Mouse (Mus musculus): Measurements from ENCODE around the gene Mtch2.

The Mtch2 gene

DNA sequence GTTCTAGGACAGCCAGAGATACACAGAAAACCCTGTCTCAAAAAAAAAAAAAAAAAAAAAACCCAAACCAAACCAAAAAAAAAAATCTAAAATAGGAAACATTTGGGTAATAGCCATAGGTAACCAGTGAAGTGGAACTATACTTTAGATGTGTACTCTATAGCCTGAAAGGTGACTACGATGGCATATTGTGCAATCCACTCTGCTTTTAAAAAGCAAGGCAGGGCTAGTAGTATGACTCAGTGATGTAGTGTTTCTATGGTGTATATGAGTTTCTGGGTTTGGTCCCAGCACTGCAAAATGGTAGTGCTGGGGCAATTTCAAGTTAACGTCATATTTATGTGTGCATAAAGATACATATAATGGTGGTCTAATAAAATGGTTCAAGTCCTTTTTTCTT, 59.8 kb downstream of the Mtch2 start:
- DNase-seq (ENCODE audit: low spot score): no peak

DNA sequence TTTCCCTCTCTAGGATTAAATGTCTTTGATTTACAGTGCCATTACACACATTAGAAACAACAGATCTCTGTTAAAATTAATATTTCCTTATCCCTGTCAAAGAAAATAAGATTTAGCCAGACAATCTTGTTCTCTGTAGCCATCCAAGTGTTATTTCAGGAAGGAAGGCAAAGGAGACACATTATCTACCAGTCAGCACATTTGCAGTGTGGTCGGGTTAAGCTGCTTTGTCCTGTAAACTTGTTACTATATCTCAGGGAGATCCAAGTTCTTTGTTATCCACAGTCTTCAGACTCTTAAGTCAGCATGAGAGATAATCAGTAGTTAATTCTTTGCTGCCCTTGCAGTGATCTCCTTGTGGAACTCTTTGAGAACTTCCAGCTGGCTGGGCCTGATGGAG, 63.9 kb downstream of the Mtch2 start:
- no peak for DNase-seq (ENCODE audit: low spot score)

DNA sequence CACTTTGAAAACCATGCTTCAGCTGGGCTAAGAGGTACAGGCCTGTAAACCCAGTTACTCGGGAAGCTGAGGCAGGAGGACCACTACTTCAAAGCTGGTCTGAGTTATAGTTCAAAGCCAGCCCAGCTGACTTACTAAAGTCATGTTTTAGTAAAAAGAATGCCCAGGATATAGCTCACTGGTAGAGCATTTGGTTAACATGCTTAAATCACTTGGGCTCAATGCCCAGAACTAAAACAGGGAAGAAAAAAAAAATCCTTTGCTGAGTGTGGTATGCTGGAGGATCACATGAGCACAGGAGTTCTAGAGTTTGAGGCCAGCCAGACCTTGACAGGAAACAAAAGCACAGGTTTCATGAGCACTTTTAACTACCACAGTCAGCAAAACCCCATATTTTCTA, 64.7 kb downstream of the Mtch2 start:
- DNase-seq (ENCODE audit: low spot score): no peak

DNA sequence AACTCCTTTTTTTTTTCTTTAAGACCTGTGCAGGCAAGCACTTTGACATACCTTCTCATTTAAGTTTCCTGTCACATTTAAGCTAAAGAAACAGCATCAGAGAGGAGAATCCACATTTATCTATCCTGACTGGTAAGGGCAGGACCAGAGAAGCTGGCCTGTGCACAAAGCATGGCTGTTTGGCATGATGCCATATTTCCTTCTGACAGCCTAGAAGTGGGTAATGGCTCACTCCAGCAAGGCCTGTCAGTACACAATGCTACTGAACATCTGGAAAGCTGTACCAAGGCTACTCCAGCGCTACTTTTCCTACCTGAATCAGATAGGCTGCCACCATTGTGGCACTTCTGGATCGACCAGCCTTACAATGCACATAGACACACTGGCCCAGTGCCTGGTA, 66.7 kb downstream of the Mtch2 start:
- no peak for DNase-seq (ENCODE audit: low spot score)

DNA sequence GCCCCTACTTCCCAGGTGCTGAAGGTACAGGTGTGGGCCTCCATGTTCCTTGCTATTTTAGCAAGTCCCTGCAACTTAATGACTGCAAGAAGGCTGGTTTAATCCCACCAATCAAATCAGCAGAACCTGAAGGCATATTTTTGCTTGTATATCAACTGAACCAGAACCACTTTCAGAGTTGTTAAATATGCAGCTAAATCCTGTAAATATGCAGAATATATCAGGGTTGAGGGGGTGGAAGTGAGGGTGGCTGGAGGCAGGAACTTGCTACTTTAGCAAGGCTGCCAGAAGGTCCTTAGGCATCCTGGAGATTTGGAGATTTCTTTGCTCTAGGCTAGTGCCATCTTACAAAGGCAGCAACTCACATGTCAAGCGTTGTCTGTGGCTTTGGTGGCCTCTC, 68.6 kb downstream of the Mtch2 start:
- no peak for DNase-seq (ENCODE audit: low spot score)

Measured in ovary, postnatal 10 days (tissue).